Mouse (Mus musculus) E14TG2a.4 (cell line): Measurements from ENCODE around the gene Arhgap15.

Source experiments
- H3K27me3 ChIP-seq: 2 replicates; pipeline ENCODE4 v1.6.1; 2014; ENCODE audit warnings: low read length, control low read depth; ENCODE audit not compliant: insufficient read depth
- H3K36me3 ChIP-seq: 2 replicates; pipeline ENCODE4 v1.6.1; 2014; ENCODE audit warnings: low read length, control low read depth; ENCODE audit not compliant: insufficient read depth
- H3K4me1 ChIP-seq: replicated peaks from 2 replicates; pipeline ENCODE4 v1.6.1; 2014; ENCODE audit warnings: low read depth, low read length, control low read depth
- H3K4me3 ChIP-seq: replicated peaks from 2 replicates; pipeline ENCODE4 v1.5.1; 2014; ENCODE audit warnings: mild to moderate bottlenecking, low read length
- H3K9me3 ChIP-seq: 2 replicates; pipeline ENCODE4 v1.6.1; 2014; ENCODE audit warnings: low read length, control low read depth
- CTCF ChIP-seq: conservative IDR thresholded peaks from 2 replicates; pipeline ENCODE4 v1.5.1; 2014; ENCODE audit warnings: low read length
- NANOG ChIP-seq: IDR thresholded peaks from 2 replicates; pipeline ENCODE4 v1.6.1; 2014; ENCODE audit warnings: borderline replicate concordance, low read length, mixed read lengths
- POU5F1 ChIP-seq: IDR thresholded peaks from 2 replicates; pipeline ENCODE4 v1.6.1; 2014; ENCODE audit warnings: low read length, borderline replicate concordance

The Arhgap15 gene

DNA sequence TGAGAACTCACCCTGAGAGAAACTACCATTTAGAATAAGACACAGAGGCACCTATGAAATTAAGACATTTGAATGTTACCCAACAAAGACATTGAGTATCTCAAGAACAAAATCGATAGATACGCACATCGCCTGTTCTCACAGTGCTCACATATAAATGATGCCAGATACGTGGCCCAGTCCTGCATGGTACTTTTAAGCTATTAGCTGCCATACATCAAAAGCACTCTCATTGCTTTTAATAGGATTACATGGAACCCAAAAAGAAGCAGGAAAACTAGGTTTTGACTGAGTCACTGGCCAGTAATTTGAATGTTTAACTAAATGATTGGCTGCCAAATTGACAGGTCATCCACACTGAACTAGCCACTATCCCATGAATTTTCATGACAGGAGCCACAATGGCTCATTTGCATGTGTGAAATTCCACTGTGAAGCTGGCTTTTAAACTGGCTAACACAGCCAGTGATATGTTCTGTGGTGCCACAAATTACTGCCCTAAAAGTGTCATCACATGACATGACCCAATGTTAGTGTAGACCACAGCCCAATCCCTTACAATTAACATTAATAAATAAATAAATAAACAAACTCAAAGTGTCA lies 649.2 kb downstream of the Arhgap15 start:
- Histone ChIP-seq H3K27me3 (no peaks in the 10 kb centered on the region), H3K4me3 (no peak overlapping the region), H3K9me3 (no peaks in the 10 kb centered on the region), H3K4me1 (no peaks in the 10 kb centered on the region), H3K36me3 (no peaks in the 10 kb centered on the region)
- TF ChIP-seq POU5F1 = no peak
- no peak for TF ChIP-seq NANOG
- TF ChIP-seq CTCF = no peak

- H3K9me3 ChIP-seq = no peaks in the 10 kb centered on the region
- TF ChIP-seq NANOG = no peak
- no peak for TF ChIP-seq POU5F1
- no peak for TF ChIP-seq CTCF
- H3K4me1 ChIP-seq = no peaks in the 10 kb centered on the region
- no peak overlapping the region for H3K4me3 ChIP-seq
- H3K36me3 ChIP-seq = no peaks in the 10 kb centered on the region
- no peaks in the 10 kb centered on the region for H3K27me3 ChIP-seq
These were observed 650.7 kb downstream of the Arhgap15 start for GRCm38 (mm10) chr2:44399191-44399926.

DNA sequence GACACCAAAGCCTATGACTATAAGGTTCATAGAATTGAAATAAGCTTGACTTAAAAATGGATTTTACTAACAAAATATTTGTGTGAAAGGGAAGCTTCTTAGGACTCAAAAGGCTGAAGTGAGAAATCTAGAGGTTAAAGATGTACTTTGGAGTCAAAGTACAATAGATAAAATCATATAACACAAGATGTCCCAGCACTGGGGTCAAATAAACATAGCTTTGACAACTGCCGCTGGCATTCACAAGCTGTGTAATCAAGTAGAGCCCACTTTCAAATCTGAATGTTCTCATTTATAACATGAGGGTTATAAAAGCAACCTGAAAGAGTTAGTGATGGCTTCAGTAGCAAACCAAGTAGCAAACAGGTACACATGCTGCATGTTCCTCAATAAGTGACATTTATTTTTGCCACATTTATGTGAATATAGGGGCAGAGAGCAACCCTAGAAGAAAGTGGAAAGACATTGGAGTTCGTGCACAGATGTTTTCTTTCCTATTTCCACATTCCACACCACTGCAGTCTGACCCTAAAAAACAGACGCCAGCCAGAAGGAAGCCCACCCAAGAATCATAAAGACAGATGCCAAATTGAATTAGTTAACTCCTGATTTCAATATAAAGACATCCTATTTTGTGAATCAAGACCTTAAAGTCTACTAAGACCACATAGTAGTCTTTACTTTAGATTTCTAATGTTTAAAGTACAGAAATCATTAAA lies 653.2 kb downstream of the Arhgap15 start:
- TF ChIP-seq CTCF (no peak), NANOG (no peak), POU5F1 (no peak)
- Histone ChIP-seq H3K36me3 (no peaks in the 10 kb centered on the region), H3K4me1 (no peaks in the 10 kb centered on the region), H3K27me3 (no peaks in the 10 kb centered on the region), H3K9me3 (no peaks in the 10 kb centered on the region), H3K4me3 (no peak overlapping the region)

- H3K36me3 ChIP-seq = no peaks in the 10 kb centered on the region
- no peak for TF ChIP-seq POU5F1
- no peak for TF ChIP-seq NANOG
- no peak for TF ChIP-seq CTCF
- no peaks in the 10 kb centered on the region for H3K27me3 ChIP-seq
- no peak overlapping the region for H3K4me3 ChIP-seq
- no peaks in the 10 kb centered on the region for H3K9me3 ChIP-seq
- H3K4me1 ChIP-seq = no peaks in the 10 kb centered on the region
These were observed 663.0 kb downstream of the Arhgap15 start for GRCm38 (mm10) chr2:44411660-44412059.

- Histone ChIP-seq H3K4me1 (no peaks in the 10 kb centered on the region), H3K36me3 (no peaks in the 10 kb centered on the region), H3K9me3 (no peaks in the 10 kb centered on the region), H3K27me3 (no peaks in the 10 kb centered on the region), H3K4me3 (no peak overlapping the region)
- TF ChIP-seq NANOG (no peak), POU5F1 (no peak), CTCF (no peak)
These were observed 667.7 kb downstream of the Arhgap15 start for GRCm38 (mm10) chr2:44416331-44416730.

DNA sequence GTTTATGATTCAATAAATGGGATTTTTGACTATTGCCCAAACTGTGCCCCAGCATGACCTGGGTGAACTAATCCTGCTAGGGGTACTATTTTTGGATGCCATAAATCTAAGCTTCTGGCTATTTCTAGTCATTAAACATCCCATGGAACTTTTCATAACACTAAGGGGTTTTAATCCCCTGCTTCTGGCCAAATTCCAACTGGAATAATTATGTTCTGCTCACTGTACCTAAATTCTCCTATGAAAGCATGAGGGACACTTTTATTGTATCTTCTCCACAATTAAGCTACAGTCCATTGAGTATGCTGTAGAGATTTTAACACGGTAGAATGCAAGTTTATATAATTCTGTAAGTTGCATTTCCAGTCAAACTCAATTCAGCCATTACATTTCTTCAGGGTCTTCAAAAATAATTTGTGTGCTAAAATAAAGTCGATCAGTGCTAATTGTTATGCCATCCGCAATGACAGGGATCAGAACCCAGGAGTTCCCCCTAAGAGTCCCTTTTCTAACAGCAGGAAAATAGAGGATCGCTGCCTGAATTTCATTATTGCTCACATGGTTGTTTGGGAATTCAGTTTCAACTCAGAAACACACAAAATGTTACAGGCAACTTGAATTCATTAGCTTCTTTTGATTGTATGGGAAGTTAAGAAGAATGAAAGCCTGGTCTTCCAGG lies 671.1 kb downstream of the Arhgap15 start:
- Histone ChIP-seq H3K27me3 (no peaks in the 10 kb centered on the region), H3K4me1 (no peaks in the 10 kb centered on the region), H3K36me3 (no peaks in the 10 kb centered on the region), H3K4me3 (no peak overlapping the region), H3K9me3 (no peaks in the 10 kb centered on the region)
- TF ChIP-seq POU5F1 (no peak), CTCF (no peak), NANOG (no peak)

DNA sequence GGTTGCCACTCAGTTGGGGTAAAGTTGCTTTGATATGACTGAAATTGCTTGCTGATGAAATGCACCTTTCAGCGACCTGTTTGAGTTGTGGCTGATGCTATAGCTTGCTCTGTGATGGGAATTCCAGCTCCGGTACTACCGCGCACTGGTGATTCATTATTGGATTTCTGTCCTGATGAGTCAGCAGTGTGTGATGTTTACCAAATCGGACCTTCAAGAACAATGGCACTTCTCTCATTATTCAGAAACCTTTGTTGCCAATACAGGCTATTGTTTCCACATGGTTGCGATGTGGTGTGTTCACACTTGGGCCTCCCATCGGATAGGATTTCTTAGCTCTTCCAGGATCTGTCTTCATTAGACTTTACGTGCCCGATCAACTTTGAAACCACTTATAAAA lies 681.9 kb downstream of the Arhgap15 start:
- TF ChIP-seq CTCF (no peak), POU5F1 (no peak), NANOG (no peak)
- Histone ChIP-seq H3K4me1 (no peaks in the 10 kb centered on the region), H3K9me3 (no peaks in the 10 kb centered on the region), H3K4me3 (no peak overlapping the region), H3K36me3 (no peaks in the 10 kb centered on the region), H3K27me3 (no peaks in the 10 kb centered on the region)

GRCm38 (mm10) chr2:44436652-44437051 lies 688.0 kb downstream of the Arhgap15 start:
- peaks cover 11% of the 10 kb centered on the region for H3K9me3 ChIP-seq
- no peaks in the 10 kb centered on the region for H3K36me3 ChIP-seq
- no peaks in the 10 kb centered on the region for H3K4me1 ChIP-seq
- TF ChIP-seq CTCF (no peak), POU5F1 (no peak), NANOG (no peak)
- no peaks in the 10 kb centered on the region for H3K27me3 ChIP-seq
- no peak overlapping the region for H3K4me3 ChIP-seq
